Mouse (Mus musculus) liver, embryonic 15.5 days (tissue): ENCODE measurements around the gene Mmp11. TPM values are rescaled to one million over a fixed set of nuclear protein-coding genes. Genes with fewer than 3 reads are reported as not detected.
A peak's percentile ranks its signal among the peaks of the same experiment; 100 is the strongest.

Experiments used
- ATAC-seq: fragments of 200-750 bp; cut with Nextera tagmentation; 2 replicates; pipeline ENCODE4 v1.8.0; 2017; ENCODE audit warnings: moderate number of reproducible peaks, mild to moderate bottlenecking, moderate library complexity; ENCODE audit not compliant: insufficient read depth
- H3K27ac ChIP-seq: fragments of 300-500 bp; sonication (generic); replicated peaks from 2 replicates; pipeline ENCODE4 v1.5.1; 2015; ENCODE audit warnings: mild to moderate bottlenecking, inconsistent platforms
- H3K27me3 ChIP-seq: fragments of 300-500 bp; sonication (generic); 2 replicates; pipeline ENCODE4 v1.6.1; 2015; ENCODE audit warnings: mild to moderate bottlenecking, inconsistent platforms
- H3K36me3 ChIP-seq: fragments of 300-500 bp; sonication (generic); replicated peaks from 2 replicates; pipeline ENCODE4 v1.6.1; 2015; ENCODE audit warnings: moderate library complexity, mild to moderate bottlenecking, inconsistent platforms
- H3K4me1 ChIP-seq: fragments of 300-500 bp; sonication (generic); replicated peaks from 2 replicates; pipeline ENCODE4 v1.6.1; 2015; ENCODE audit warnings: inconsistent platforms
- H3K4me2 ChIP-seq: fragments of 300-500 bp; sonication (generic); 2 replicates; pipeline ENCODE4 v1.6.1; 2015; ENCODE audit warnings: moderate library complexity, mild to moderate bottlenecking, inconsistent platforms
- H3K4me3 ChIP-seq: fragments of 300-500 bp; sonication (generic); replicated peaks from 2 replicates; pipeline ENCODE4 v1.5.1; 2015; ENCODE audit warnings: mild to moderate bottlenecking, inconsistent platforms
- H3K9ac ChIP-seq: fragments of 300-500 bp; sonication (generic); 2 replicates; pipeline ENCODE4 v1.6.1; 2015; ENCODE audit warnings: moderate library complexity, mild to moderate bottlenecking, inconsistent platforms
- H3K9me3 ChIP-seq: fragments of 300-500 bp; sonication (generic); replicated peaks from 2 replicates; pipeline ENCODE4 v1.6.1; 2016; ENCODE audit warnings: inconsistent platforms
- WGBS: fragments of 180-500 bp; shearing (Covaris S2); methylation state at CpG from one replicate; pipeline ENCODE4 v1.1.7; 2015; ENCODE audit warnings: mixed read lengths; ENCODE audit not compliant: insufficient replicate concordance; 5-methylcytosine and 5-hydroxymethylcytosine counted together
- polyA plus RNA-seq: library from polyadenylated mRNA; unstranded; fragments of >200 nt; fragmentation: Nextera tagmentation; extraction: Ambion mirVana; gene quantifications from 2 replicates; pipeline ENCODE4 v1.2.1, GENCODE M21; 2015

Gene Mmp11
- polyA plus RNA-seq = 2.4 and 3.1 TPM in 2 replicates

DNA sequence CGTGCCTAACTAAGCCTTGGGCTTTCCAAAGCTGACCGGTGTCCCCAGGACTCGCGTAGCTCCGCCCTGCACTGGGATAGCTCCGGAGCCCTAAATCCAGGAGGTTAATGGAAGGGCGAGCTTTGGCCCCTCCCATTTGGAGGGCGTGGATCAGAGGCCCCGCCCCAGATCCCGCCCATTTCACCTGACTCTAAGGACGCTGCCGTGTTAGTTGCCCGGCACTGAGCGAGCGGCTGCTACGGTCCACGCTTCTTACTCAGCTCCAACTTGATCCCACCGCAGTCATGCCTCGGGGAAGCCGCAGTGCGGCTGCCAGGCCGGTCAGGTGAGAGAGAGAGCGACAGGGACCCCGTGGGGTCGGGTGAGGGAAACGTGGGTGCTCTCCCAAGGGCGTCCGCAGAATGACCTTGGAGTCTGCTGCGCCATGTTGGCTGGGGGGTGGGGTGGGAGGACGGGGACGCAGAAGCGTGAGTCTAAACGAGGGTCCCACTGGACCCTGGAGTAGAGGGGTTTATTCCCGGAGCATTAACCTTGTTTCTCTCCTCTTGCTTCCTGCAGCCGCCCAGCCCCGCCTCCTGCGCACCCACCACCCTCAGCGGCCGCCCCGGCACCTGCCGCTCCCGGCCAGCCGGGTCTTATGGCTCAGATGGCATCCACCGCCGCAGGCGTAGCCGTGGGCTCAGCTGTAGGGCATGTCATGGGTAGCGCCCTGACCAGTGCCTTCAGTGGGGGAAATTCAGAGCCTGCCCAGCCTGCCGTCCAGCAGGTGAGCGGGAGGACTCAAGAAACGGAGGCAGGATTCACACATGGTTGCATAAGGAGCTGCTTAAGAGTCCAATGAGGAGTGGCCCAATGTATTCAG, at the start of gene Mmp11:
Gene Mmp11, minus strand, starts transcription at position 817 of the 862 bp plus-strand sequence.
- H3K9me3 ChIP-seq = no peaks in the 10 kb centered on the region
- H3K9ac ChIP-seq = peak within 1 kb of the TSS; percentile 67
- peak within 1 kb of the TSS; percentile 93 for H3K27ac ChIP-seq
- H3K4me1 ChIP-seq = peaks cover 81% of the 10 kb centered on the region
- H3K4me3 ChIP-seq = peak within 1 kb of the TSS; percentile 71
- peaks cover 42% of the 10 kb centered on the region for H3K27me3 ChIP-seq
- peak within 1 kb of the TSS; percentile 97 for H3K4me2 ChIP-seq
- WGBS = 2% methylated on average over 51 of the region's 51 CpGs
- peaks cover 15% of the 10 kb centered on the region for H3K36me3 ChIP-seq
- ATAC-seq = peak; percentile 70

- no peaks in the 10 kb centered on the region for H3K27me3 ChIP-seq
- no peak for ATAC-seq
- H3K4me1 ChIP-seq = peaks cover 8% of the 10 kb centered on the region
- no peak overlapping the region for H3K4me2 ChIP-seq
- no peaks in the 10 kb centered on the region for H3K9me3 ChIP-seq
- WGBS = 68% methylated on average over 3 of the region's 3 CpGs
- H3K9ac ChIP-seq = no peak overlapping the region
- no peaks in the 10 kb centered on the region for H3K36me3 ChIP-seq
- no peak overlapping the region for H3K27ac ChIP-seq
- H3K4me3 ChIP-seq = no peak overlapping the region
Measured at GRCm38 (mm10) chr10:75979432-75979831, 43.1 kb upstream of the Mmp11 start.

- no peaks in the 10 kb centered on the region for H3K9me3 ChIP-seq
- 69% methylated on average over 5 of the region's 5 CpGs for WGBS
Measured at GRCm38 (mm10) chr10:75978835-75979157, 42.5 kb upstream of the Mmp11 start.

DNA sequence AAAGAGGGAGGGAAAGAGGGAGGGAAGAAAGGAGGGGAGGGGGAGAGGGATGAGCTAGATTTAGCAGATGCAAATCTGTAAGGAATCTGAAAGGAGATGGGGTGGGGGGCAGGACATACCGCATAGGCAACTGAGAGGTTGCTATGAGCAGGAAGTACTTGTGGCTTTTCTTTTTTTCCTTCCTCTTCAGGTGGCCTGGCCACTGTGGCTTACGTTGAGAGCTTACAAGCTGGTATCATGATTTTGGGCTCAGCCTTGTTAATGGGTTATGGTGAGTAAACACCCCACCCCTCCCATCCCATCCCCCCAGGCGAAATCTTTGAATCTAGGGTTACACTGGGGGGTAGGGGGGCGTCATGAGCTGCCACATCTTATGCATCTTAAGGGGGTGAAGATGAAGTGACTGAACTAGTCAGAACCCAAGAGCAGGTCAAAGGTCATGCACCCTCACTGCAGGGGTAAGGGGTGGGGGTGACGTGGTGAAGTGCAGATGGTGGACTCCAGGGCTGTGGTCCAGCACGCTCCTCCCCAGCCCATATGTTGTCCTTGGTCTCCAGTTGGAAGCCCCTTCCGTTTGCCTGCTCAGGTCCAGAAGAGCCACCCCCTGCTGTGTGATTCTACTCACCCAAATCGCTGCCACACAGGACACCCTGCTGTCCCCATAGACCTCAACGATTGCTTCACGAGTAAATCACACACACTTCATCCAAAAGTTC, 42.0 kb upstream of the Mmp11 start:
- Histone ChIP-seq H3K27me3 (no peaks in the 10 kb centered on the region), H3K4me2 (no peak overlapping the region), H3K27ac (no peak overlapping the region), H3K9ac (no peak overlapping the region), H3K9me3 (no peaks in the 10 kb centered on the region), H3K36me3 (no peaks in the 10 kb centered on the region), H3K4me1 (peaks cover 5% of the 10 kb centered on the region), H3K4me3 (no peak overlapping the region)
- WGBS = 24% methylated on average over 10 of the region's 10 CpGs
- ATAC-seq = no peak

More at GRCm38 (mm10) chr10:75978835-75979157, 42.5 kb upstream of the Mmp11 start:
- ATAC-seq = no peak
- no peak overlapping the region for H3K4me3 ChIP-seq
- no peak overlapping the region for H3K9ac ChIP-seq
- H3K4me2 ChIP-seq = no peak overlapping the region
- H3K27ac ChIP-seq = no peak overlapping the region
- peaks cover 8% of the 10 kb centered on the region for H3K4me1 ChIP-seq
- no peaks in the 10 kb centered on the region for H3K36me3 ChIP-seq
- no peaks in the 10 kb centered on the region for H3K27me3 ChIP-seq

DNA sequence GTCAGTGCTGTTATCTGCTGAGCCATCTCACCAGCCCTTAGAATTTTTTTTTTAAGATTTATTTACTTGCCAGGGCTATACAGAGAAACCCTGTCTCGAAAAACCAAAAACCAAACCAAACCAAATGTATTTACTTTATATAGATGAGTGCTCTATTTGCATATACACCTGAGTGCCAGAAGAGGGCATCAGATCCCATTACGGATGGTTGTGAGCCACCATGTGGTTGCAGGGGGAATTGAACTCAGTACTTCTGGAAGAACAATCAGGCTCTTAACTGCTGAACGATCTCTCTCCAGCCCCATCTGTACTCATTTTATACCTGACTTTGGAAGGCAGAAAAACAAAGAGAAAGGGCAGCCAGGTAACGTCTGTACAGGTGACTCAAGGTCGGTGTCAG, 38.9 kb upstream of the Mmp11 start:
- 59% methylated on average over 5 of the region's 5 CpGs for WGBS
- H3K9me3 ChIP-seq = no peaks in the 10 kb centered on the region
- no peaks in the 10 kb centered on the region for H3K27me3 ChIP-seq
- H3K36me3 ChIP-seq = no peaks in the 10 kb centered on the region
- no peak overlapping the region for H3K27ac ChIP-seq
- H3K4me3 ChIP-seq = no peak overlapping the region
- no peak for ATAC-seq
- H3K4me1 ChIP-seq = 0 out of 2 replicates have a peak, but pooled peaks cover 3% of the 10 kb centered on the region
- no peak overlapping the region for H3K9ac ChIP-seq
- no peak overlapping the region for H3K4me2 ChIP-seq

DNA sequence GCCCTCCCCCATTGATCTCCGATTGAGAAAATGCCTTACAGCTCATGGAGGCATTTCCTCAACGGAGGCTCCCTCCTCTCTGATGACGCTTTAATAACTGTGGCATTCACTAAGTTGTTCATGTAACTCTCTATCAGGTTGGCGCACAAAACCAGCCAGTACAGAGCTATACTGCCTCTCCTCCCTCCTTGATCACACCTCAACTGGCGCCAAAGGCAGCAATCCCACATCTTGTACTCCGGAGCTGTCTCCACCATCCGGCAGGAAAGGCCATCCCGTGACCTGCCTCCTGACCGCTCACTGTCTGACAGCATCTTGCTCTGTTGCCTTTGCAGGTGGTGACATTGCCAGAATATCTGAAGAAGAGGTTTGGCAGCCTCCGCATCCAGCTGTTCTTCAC, 37.5 kb upstream of the Mmp11 start:
- Histone ChIP-seq H3K27me3 (no peaks in the 10 kb centered on the region), H3K27ac (no peak overlapping the region), H3K4me1 (0 out of 2 replicates have a peak, but pooled peaks cover 3% of the 10 kb centered on the region), H3K4me3 (no peak overlapping the region), H3K4me2 (no peak overlapping the region), H3K36me3 (no peaks in the 10 kb centered on the region), H3K9ac (no peak overlapping the region), H3K9me3 (no peaks in the 10 kb centered on the region)
- ATAC-seq = no peak
- 77% methylated on average over 10 of the region's 10 CpGs for WGBS

DNA sequence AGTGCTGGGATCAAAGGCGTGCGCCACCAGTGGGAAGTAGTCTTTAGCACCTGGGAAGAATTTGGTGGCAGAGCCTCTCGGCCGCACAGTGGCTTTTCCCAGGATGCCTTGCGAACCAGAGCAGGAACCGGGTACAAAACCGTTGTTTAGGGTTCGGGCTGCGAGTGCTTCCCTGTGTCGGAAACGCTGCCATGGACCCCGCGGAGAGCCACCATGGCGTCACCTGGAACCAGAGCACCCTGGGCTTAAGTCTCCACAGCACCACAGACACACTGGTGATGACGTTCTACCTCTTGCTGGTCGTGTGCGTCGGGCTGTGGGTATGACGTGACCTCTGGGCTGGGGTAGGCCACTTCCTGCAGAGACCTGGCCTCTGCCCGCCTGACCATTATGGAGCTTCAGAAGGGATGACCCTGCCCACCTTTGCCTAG, 18.1 kb upstream of the Mmp11 start, which contains the start of gene Gm5134:
Gene Gm5134, plus strand, starts transcription at position 134 of the 431 bp plus-strand sequence.
- Histone ChIP-seq H3K4me1 (peaks cover 13% of the 10 kb centered on the region), H3K4me2 (peak within 1 kb of the TSS; percentile 64), H3K9ac (0 out of 2 replicates have a peak within 1 kb of the TSS, but pooled peaks have one; percentile 30), H3K4me3 (peak within 1 kb of the TSS; percentile 47), H3K9me3 (no peaks in the 10 kb centered on the region), H3K36me3 (no peaks in the 10 kb centered on the region), H3K27ac (no peak within 1 kb of the TSS), H3K27me3 (peaks cover 49% of the 10 kb centered on the region)
- 21% methylated on average over 20 of the region's 20 CpGs for WGBS
- no peak for ATAC-seq

- Histone ChIP-seq H3K27ac (no peak overlapping the region), H3K27me3 (peaks cover 74% of the 10 kb centered on the region), H3K9ac (no peak overlapping the region), H3K36me3 (no peaks in the 10 kb centered on the region), H3K9me3 (no peaks in the 10 kb centered on the region), H3K4me1 (peaks cover 13% of the 10 kb centered on the region), H3K4me3 (peak overlapping the region; percentile 49), H3K4me2 (peak overlapping the region; percentile 65)
- WGBS = 3% methylated on average over 13 of the region's 13 CpGs
- no peak for ATAC-seq
Measured at GRCm38 (mm10) chr10:75951424-75952050, 15.2 kb upstream of the Mmp11 start.

DNA sequence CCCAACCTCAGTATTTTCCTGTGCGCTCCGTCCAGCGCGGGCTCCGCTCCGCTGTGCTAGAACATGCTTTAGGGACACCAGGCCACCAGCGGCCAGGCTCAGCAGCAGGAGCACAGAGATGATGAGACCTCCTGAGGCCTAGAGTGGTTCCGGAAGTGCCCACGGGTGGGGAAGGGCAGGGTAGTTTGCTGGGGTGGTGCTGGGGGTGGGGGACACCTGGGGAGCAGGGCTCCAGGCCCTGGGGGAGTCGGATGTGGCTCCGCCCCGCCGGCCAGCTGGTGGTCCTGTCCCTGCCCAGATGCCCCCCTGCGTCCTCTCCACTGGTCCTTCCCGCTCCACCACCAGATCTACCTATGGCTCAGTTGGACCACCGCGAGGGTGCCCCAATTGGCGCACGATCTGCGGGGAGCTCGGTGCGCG, 14.5 kb upstream of the Mmp11 start:
- no peaks in the 10 kb centered on the region for H3K36me3 ChIP-seq
- H3K27ac ChIP-seq = no peak overlapping the region
- WGBS = 3% methylated on average over 19 of the region's 23 CpGs
- H3K4me3 ChIP-seq = peak overlapping the region; percentile 49
- ATAC-seq = peak; percentile 31
- peaks cover 75% of the 10 kb centered on the region for H3K27me3 ChIP-seq
- H3K9ac ChIP-seq = no peak overlapping the region
- H3K9me3 ChIP-seq = no peaks in the 10 kb centered on the region
- H3K4me1 ChIP-seq = peaks cover 13% of the 10 kb centered on the region
- H3K4me2 ChIP-seq = peak overlapping the region; percentile 65

GRCm38 (mm10) chr10:75949053-75950045, 13.1 kb upstream of the Mmp11 start:
- WGBS = 66% methylated on average over 22 of the region's 22 CpGs
- Histone ChIP-seq H3K9ac (no peak overlapping the region), H3K36me3 (no peaks in the 10 kb centered on the region), H3K4me3 (no peak overlapping the region), H3K9me3 (no peaks in the 10 kb centered on the region), H3K27me3 (peaks cover 77% of the 10 kb centered on the region), H3K27ac (no peak overlapping the region), H3K4me2 (no peak overlapping the region), H3K4me1 (peaks cover 13% of the 10 kb centered on the region)
- no peak for ATAC-seq
